Mouse (Mus musculus) neural tube, embryonic 10.5 days (tissue): ENCODE data around the gene Sfxn2.

ENCODE experiments used
- DNase-seq: peaks from one replicate; pipeline ENCODE4 v3.0.0-alpha.2; 2017; ENCODE audit warnings: low spot score; ENCODE audit errors: extremely low spot score

Sfxn2 gene

GRCm38 (mm10) chr19:46572951-46573937 lies at the start of gene Sfxn2, which contains the start of gene Arl3:
TSS of gene Sfxn2 (plus strand) at chr19:46573365.
TSS of gene Arl3 (minus strand) at chr19:46573198.
- DNase-seq = peak; percentile 96

- DNase-seq = peak; percentile 71
Observed at GRCm38 (mm10) chr19:46523480-46524151, 49.5 kb upstream of the Sfxn2 start.

GRCm38 (mm10) chr19:46524152-46524544 lies 49.0 kb upstream of the Sfxn2 start:
- no peak for DNase-seq

- DNase-seq = peak; percentile 51
Observed at GRCm38 (mm10) chr19:46524601-46525321, 48.4 kb upstream of the Sfxn2 start.

- no peak for DNase-seq
Observed at GRCm38 (mm10) chr19:46525691-46526631, 47.2 kb upstream of the Sfxn2 start.

GRCm38 (mm10) chr19:46527632-46528528 lies 45.3 kb upstream of the Sfxn2 start:
- DNase-seq = no peak

GRCm38 (mm10) chr19:46528529-46529213 lies 44.5 kb upstream of the Sfxn2 start:
- peak; percentile 73 for DNase-seq

- peak; percentile 48 for DNase-seq
Observed at GRCm38 (mm10) chr19:46529601-46530448, 43.3 kb upstream of the Sfxn2 start.

- DNase-seq = no peak
Observed at GRCm38 (mm10) chr19:46530449-46530990, 42.6 kb upstream of the Sfxn2 start.

GRCm38 (mm10) chr19:46531071-46532030 lies 41.8 kb upstream of the Sfxn2 start:
- DNase-seq = no peak

- peak; percentile 40 for DNase-seq
Observed at GRCm38 (mm10) chr19:46532031-46532688, 41.0 kb upstream of the Sfxn2 start.

- DNase-seq = peak; percentile 50
Observed at GRCm38 (mm10) chr19:46533066-46533465, 40.1 kb upstream of the Sfxn2 start.

- DNase-seq = no peak
Observed at GRCm38 (mm10) chr19:46533525-46533924, 39.6 kb upstream of the Sfxn2 start.

GRCm38 (mm10) chr19:46534542-46535098 lies 38.5 kb upstream of the Sfxn2 start:
- no peak for DNase-seq

- DNase-seq = no peak
Observed at GRCm38 (mm10) chr19:46537357-46537756, 35.8 kb upstream of the Sfxn2 start.

- no peak for DNase-seq
Observed at GRCm38 (mm10) chr19:46538213-46538612, 35.0 kb upstream of the Sfxn2 start.
